Mouse (Mus musculus) heart, adult 2 months (tissue): ENCODE measurements around the gene Serpina11.

Experiments
- CTCF ChIP-seq: fragments of 200-600 bp; IDR thresholded peaks from 2 replicates; pipeline ENCODE4 v1.8.1; 2022; ENCODE audit warnings: antibody characterized with exemption, mild to moderate bottlenecking, moderate library complexity
- EP300 ChIP-seq: fragments of 200-500 bp; IDR thresholded peaks from 2 replicates; pipeline ENCODE4 v1.6.1; 2011; ENCODE audit warnings: low read depth, low read length, control low read depth; ENCODE audit not compliant: insufficient read depth
- POLR2A ChIP-seq: fragments of 200-500 bp; IDR thresholded peaks from 2 replicates; pipeline ENCODE4 v1.6.1; 2011; ENCODE audit warnings: mild to moderate bottlenecking, low read depth, low read length, control low read depth; ENCODE audit not compliant: insufficient read depth

DNA sequence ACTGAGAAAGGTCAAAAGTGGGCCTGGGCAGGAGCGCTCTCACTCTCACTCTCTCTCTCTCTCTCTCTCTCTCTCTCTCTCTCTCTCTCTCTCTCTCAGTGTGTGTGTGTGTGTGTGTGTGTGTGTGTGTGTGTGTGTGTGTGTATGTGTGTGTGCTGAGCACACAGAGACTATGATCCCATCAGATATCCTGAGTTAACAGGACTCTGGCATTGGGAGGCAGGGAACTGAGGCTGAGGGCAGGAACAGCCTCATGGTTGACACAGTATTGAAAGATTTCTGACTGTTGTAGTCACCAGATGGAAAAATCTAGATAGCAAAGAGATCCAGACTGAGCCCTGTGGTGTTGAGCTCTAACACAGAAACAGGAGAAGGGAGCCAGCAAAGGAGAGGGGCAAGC is 44.0 kb upstream of the Serpina11 start:
- no peak for TF ChIP-seq CTCF
- no peak for TF ChIP-seq EP300
- TF ChIP-seq POLR2A = no peak
